Mouse (Mus musculus): Measurements from ENCODE around the gene Smoc2.

Gene Smoc2

DNA sequence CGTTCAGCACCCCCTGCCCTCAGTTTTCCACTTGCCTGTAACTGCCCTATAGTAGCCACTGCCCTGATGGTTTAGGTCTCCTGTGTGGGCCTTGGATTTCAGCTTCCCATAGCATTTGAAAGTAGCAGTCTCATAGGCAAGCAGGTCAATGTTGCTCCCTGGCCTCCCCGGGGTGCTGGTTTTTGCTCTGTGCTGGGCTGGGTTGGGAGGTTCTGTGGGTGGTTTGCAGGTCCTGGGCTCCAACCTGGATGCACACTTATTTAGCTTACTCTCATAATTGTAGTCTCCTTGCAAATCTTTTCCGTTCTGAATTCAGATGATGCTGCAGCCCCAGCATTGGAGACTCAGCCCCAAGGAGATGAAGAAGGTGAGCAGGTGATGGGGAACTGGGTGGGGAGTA is 67.6 kb downstream of the Smoc2 start:
- no peak for DNase-seq (ENCODE audit: low read depth, low spot score)

DNA sequence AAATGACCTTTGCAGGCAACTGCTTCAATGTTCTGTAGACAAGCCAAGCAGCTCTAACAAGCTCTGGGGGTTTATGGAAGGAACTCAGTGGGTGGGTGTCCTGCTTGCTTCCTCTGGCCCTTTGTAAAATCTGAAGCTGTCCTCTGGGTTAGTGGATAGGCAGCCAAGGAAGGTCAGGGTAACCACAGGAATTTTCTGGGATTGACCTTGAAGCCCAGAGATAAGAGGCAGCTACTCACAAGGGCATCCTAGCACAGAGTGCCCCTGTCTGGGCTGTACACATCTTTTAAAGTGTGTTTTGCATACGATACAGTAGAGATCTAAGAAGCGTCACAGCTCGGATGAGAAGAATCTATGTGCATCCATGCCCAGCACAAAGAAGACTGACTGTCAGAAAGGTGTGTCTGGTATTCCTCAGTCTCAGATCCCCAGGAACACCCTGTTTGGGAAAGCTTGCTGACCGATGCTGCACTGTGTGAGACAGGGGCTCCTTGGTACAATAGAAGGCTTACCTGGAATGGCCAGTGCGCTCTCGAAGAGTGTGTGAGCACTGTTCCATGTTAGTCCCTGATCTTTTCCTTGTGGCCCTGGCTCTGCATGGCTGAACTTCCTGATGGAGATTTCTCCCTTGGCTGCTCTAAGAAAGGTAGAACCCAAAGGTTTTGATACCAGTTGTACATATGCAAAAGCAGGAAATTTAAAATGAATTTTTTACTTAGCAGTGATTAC is 69.9 kb downstream of the Smoc2 start:
- no peak for DNase-seq (ENCODE audit: low read depth, low spot score)

DNA sequence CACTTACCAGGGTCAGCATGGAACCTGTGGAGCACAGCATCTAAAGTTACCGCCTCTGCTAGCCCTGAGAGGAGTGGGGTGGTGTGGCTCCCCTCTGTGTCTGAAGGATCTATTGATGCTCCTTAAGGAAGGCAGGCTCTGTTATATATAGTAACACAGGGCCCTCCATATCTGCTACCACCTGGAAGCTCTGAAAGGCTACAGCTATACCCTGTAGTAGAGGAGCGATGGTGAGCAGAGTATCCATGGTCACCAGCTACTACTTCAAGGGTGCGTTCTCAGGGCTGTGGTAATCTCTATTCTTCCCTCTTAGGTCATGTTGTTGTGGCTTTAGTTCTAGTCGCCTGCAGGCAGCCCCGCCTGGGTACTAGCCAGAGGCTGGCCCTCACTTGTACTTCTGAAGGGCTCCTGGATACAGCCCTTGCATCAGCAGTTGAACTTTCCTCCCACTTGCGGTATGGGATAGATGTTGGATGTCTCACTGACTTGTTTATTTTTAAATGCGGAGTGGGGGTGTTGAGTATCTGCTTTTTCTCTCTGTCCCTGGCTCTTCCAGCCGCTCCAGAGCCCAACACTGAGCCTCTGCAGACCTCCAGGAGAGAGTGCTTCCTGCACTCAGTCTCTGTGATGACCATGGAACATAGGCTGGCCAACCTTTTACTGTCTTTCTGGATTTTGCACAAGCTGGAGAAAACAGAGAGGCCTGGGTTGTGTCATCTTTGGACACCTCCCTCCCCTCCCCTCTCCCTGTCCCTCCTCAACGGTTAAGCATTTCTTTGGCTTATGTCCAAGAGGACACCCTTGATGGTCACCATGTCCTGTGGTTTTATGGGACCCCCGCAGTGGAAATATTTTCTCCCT is 74.1 kb downstream of the Smoc2 start:
- no peak for DNase-seq (ENCODE audit: low read depth, low spot score)

DNA sequence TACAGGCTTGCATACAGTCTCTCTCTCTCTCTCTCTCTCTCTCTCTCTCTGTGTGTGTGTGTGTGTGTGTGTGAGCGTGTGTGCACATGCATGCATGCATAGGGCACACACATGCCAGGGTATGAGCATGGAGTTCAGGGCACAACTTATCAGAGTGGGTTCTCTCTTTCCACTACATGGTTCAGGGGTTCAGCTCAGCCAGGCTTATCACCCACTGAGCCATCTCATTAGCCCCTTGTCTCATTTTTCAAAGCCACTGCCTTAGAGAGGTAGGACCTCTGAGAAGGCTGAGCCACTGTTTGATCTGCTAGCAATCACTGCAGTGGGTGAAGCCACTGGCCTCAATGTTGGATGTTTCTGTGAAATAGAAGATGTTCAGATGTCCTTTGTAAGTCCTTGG is 82.2 kb downstream of the Smoc2 start:
- DNase-seq (ENCODE audit: low read depth, low spot score) = no peak

DNA sequence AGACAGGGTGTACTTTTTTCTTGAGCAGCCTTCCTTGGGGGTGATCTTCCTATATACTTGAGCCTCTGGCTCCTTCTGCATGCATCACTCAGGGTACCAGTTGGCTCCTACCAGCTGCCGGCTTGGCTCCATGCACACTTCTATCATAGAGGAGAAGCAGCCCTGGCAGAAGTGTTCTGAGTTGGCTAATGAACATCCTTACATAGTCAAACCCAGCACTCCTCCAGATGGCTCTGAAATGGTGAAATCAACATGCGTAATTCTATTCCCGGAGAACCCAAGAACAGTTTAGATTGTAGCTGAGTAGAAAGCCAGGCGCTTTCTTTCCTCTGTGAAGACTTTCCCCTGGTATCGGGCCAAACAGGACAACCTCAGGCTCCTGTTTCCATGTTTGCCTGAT is 91.2 kb downstream of the Smoc2 start:
- DNase-seq (ENCODE audit: low read depth, low spot score) = no peak

DNA sequence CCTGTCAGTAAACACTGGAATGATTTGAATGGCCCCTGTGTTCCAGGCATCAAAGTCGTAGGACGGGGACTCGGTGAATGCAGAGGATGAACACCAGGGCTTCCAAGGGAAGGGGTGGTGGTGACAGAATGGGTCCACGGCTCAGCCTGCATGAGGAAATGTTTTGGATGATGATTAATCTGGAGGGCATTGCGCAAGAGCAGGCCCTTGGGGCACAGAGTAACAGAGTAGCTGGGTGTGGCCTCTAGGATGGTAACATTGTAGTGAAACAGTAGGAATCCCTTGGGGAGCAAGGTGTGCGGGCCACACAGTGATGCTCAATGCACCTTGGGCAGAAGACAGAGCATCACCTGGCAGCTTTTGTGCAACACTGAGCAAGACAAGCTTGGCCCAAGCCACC is 92.3 kb downstream of the Smoc2 start:
- no peak for DNase-seq (ENCODE audit: low read depth, low spot score)

DNA sequence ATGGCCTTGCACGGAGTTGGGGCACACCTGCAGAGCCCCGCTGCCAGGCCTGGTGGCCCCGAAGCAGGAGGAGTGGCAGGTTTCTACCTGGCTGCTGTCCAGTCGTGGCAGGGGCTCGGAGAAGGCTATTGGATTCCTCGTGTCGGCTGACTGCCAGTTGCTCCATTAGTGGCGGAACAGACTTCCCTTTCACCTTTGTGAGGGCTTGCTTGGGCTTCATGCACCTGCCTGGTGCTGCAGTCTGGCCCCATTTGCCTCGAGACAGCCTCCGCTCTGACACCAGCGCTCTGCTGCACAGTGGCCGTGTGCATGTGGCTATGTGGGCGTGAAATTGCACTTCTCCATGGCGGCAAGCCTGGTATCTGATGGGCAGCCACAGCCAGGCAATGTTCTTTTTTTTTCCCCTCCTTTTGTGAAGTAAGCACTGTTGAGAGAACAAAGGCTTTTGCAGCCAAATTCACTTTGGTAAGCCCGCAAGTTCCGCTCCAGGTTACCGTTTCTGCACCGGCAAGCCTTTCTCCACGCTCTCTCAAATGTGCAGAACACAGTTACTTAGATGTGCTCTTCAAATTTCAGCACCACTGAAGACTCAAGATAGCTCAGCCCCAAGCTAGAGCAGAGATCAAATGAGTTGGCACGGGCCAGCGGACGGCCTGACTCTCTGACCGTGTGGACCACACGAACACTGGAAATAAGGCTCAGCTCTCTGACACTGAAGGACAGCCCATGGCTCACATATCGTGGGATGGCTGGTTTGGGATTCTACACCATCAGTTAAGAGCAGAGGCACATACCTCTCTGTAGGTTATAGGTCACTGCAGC is 93.2 kb downstream of the Smoc2 start:
- no peak for DNase-seq (ENCODE audit: low read depth, low spot score)

DNA sequence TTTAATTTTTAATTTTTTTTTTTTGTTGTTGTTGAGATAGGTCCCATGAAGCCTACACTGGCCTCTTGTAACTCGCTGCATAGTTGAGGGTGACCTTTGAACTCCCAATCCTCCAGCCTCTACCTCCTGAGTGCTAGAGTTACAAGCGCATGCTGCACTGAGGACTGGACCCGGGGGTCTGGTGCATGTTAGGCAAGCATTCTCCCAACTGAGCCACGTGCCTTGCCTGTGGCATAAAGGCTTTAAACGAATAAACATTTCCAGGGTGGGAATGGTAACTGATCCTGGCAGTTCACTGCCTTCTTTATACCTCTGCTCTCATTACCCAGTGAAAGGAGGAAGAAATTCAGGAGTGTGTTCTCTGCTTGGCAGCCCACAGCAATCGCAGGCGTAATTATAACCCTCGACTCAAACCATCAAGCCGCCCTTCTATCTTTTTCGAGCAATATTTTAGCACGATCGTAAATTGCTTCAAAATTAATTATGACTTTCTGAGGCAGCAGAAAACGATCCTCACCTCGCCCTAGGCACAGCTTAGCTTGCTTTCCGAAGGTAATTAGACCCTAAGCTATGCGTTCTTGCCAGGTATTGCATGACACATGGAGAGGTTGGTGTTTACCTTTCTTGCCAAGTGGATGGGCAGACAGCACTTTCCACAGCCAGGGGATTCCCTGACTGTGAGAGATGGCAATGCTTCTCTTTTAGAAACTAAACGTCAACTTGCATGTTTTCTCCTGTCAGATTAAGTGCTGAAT is 99.6 kb downstream of the Smoc2 start:
- no peak for DNase-seq (ENCODE audit: low read depth, low spot score)

DNA sequence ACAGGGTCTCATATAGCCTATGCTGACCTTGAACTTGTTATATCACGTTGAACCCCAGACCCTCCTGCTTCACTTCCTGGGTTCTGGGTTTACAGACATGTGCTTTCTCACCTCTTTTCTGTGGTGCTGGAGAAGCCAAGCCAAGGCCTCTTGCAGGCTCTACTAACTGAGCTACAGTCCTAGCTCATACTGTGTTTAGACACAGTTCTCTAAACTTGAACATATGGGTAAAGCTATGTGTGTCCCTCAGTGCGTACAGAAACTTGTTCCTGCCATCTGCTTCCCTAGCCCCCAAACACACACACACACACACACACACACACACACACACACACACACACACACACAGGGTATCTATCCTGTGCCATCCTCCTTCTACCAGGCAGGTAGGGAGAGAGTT is 100.2 kb downstream of the Smoc2 start:
- no peak for DNase-seq (ENCODE audit: low read depth, low spot score)

DNA sequence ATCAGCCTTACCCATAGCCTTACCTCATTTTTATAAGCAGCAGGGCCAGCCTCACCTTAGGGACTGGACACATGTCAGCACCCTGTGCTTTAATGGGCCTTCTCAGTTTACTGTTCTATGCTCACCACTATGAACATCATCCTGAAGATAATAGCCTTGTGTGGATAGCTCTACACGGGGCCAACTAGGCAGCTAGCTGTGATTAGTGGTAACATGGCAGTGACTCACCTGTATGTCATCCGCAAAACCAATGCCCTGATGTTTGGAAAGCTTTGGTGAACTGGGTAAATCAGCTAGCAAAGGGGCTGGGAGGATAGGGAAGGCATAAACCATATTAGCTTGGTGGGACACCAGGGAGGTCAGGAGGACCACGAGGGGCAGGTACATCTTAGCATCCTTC is 100.7 kb downstream of the Smoc2 start:
- no peak for DNase-seq (ENCODE audit: low read depth, low spot score)

DNA sequence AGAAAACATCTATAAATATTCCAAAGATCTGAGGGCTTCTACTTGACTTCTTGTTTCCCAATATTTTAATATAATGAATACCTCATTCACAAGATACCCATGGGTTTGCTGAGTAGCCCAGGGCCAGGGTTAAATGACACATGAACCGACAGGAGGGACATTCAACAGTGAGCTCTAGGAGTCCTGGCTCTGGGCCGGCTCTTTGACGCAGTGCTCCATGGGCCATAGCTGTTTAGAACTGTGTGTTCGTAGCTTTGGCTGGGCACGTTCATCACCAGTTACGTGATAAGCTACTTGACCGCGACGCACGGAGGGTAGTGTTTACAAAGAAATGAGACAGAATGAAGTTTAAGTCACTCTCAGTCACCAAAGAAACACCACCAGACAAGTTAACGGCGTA is 101.2 kb downstream of the Smoc2 start:
- DNase-seq (ENCODE audit: low read depth, low spot score) = no peak

DNA sequence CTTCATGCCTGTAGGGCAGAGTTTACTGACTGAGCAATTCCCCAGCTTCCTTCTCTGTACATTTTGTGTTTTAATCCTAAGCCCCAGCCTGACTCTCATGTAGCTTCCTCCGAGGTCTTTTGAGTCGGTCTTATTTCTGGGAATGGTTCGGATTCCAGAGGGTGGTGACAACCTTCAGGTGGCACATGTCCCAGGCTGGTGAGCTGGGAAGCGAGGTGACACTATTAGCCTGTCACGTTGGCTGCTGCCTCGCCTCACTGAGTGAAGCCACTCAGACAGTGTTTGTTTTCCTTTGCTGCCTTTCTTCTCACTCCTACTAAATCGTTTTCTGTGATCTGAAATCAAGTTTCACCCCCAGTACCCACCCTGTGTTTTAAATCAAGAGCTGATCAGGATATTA is 102.2 kb downstream of the Smoc2 start:
- no peak for DNase-seq (ENCODE audit: low read depth, low spot score)

DNA sequence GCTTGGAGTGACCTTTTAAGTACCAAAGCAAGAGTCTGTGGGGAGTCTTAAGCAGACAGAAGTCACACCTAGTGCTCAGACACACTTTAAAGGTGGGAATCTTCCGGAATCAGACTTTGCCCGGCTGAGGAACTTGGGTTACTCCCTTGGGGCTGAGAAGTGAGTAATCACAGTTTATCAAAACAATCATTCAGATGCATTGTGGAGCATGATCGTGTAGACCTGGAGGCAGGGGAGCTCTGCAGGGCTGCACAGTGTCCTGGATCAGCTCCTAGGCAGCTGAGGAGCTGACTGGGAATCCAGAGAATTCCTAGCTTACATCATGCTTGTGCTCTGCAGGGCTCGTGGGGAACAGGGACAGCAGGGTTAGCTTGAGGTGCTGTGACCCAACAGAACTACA is 104.7 kb downstream of the Smoc2 start:
- DNase-seq (ENCODE audit: low read depth, low spot score) = no peak

DNA sequence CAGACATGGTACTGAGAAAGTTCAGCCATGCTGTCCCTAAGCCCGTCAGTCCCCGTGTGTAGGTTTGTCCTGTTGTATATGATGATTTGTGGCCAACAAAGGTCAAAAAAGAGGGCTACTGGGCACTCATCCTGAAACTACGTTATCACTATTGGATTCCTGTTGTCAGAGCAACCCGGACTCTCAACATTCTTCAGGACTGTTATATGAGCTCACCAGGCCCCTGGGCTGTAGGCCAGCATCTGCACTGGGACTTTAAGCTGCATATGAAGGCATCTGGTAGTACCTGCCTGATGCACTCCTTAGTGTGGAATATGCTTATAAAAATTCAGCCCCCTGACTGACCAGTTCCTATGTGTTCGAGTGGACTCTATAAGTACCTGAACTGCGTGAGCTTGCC is 105.7 kb downstream of the Smoc2 start:
- DNase-seq (ENCODE audit: low read depth, low spot score) = no peak

DNA sequence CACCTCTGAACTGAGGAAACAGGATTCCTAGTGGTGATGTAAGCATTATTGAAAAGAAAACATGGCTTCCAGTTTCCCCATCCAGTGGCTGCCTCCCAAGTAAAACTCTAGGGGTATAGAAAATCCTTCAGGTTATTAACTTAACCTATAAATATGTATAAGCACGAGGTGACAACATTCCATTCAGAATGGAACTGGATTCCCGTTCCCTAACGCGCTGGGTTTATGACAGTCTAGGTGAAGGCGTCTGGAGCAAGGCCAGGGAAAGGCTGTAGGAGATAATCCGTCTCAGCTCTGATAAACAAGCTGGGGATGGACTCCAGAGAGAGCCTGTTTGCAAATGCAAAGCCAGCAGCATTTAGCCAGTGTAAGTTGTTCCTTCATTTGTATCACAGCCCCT is 108.0 kb downstream of the Smoc2 start:
- no peak for DNase-seq (ENCODE audit: low read depth, low spot score)

DNA sequence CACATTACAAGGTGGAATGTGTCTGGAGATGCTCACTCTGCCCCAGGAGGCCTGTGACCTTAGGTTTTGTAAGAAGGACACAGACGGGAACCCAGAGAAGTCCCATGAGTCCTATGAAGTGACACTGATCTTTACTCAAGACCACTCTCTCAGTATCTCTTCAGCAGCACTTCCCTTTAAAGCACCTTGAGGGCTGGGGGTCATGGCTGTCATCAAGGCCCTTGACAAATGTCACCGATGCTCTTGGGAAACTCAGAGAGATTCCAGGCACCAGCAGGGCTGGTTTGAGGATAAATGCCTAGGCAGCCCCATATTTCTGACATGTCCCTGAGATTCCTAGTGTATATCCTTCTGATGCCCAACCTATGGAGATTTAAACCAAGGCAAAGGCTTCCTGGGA is 113.1 kb downstream of the Smoc2 start:
- DNase-seq (ENCODE audit: low read depth, low spot score) = no peak

DNA sequence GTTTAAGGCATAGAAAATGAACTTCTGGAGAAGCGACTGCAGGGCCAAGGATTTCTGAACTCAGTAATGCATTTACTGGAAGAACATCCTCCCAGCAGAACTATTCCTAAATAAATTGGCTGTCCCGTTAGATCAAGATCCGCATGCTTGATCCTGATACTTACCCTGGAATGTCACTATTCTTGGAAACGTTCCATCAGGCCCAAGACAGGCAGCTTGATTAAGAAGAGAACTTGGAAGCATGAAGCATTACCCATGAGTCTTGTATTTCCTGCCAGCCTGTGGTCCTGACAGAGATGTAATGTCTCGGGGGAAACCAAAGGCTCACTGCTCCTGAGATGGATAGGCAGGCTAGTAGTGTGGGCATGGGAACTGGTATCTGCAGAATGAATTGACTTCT is 115.6 kb downstream of the Smoc2 start:
- DNase-seq (ENCODE audit: low read depth, low spot score) = no peak

DNA sequence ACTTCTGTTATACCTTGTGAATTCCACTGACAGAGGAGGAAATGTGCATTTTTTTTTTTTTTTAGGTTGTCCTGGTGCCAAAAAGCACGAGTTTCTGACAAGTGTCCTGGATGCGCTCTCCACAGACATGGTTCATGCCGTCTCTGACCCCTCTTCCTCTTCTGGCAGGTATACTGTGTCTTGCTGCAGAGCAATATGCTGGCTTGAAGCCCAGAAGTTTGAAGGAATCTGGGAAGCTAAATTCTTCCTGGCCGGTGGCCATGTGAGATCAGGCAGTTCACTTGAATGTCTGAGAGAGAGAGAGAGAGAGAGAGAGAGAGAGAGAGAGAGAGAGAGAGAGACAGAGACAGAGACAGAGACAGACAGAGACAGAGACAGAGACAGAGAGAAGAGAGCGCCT is 118.2 kb downstream of the Smoc2 start:
- DNase-seq (ENCODE audit: low read depth, low spot score) = no peak

DNA sequence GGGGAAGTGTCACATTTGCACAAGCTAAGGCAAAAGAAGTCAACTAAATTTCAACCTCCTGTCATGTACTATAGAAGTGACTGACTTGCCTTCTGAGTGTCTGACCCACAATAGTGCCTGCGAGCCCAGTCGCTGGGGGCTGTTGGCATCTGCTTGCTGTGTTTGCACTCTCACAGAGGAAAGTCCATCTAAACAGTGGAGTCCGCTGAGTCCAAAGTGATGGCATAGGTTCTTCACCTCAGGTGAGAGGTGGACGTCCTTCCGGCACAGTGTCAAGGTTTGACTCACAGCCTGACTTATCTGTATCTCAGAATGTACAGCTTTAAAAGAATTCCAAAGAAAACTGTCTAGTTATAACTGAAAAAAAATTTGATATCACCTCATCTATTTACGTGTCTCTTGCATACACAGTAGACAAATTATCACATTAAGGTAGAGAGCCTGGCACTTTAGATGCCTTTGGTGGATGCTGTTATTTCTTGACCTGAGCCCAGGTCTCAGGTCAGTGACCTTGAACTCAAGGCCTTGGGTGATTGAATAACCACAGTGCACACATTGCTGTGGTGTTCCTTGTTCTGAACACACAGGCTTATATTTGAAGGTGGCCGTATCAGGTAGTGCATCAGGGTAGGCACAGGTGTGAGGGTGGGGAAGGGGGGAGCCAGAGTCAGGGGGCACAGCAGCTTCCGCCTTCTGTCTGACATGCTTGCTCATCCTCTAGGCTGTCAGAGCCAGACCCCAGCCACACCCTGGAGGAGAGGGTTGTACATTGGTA is 119.5 kb downstream of the Smoc2 start:
- DNase-seq (ENCODE audit: low read depth, low spot score) = no peak

DNA sequence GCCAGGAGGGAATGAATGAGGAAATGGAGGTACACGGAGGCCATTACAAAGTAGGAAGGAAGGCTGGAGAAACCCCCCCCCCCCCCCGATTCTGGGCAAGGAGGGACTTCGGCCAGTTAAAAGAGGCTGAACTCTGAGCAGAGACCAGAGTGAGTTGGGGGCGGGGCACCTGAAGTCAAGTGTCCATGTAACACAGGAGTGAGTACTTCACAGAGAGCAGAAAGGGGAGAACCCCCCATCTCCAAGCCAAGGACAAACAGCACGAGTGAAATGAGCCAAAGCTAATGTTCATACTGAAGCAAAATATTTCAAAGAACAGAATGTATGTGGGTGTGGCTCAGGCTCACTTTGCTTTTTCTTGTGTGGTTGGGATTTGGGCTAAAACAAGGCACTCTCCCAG is 121.7 kb downstream of the Smoc2 start:
- DNase-seq (ENCODE audit: low read depth, low spot score) = no peak

DNA sequence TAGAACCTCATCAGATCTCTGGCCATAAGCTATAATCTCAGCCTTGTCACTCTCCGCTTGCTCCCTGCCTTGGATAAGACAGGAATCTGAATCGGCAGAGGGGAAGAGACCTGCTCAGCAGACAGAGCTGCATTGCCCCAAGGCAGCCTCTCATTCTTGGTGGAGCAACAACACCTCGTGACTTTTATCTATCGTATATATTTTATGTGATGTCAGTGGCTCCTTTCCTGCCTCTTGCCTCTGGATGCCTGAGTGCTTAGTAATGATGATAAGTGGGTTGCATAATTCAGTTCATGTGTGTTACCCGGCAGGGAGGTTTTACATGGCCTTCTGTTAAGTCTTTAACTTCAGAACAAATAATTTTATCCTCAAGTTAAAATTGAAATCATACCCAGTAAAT is 128.6 kb downstream of the Smoc2 start:
- DNase-seq (ENCODE audit: low read depth, low spot score) = no peak
